Mouse (Mus musculus) MEL (cell line): Measurements from ENCODE around the gene Nlgn1.

ENCODE experiments used
- CTCF ChIP-seq, 3 experiments: IDR thresholded peaks in 2 of 3; conservative IDR thresholded peaks in 1 of 3; 2 replicates each; pipeline ENCODE4 v1.5.1; 2011 to 2012; ENCODE audit warnings: low read length in 3 of 3, low read depth in 2 of 3, mild to moderate bottlenecking in 2 of 3, improper control_type of control experiment in 1 of 3, inconsistent platforms in 1 of 3, mixed read lengths in 1 of 3, moderate library complexity in 1 of 3; ENCODE audit not compliant: control insufficient read depth in 1 of 3, insufficient read depth in 1 of 3, poor library complexity in 1 of 3, severe bottlenecking in 1 of 3
- ELF1 ChIP-seq: IDR thresholded peaks from 2 replicates; pipeline ENCODE4 v1.6.1; 2014; ENCODE audit warnings: low read depth, mild to moderate bottlenecking, inconsistent platforms, low read length, improper control_type of control experiment, moderate library complexity
- EP300 ChIP-seq, 2 experiments: IDR thresholded peaks; 2 replicates each; pipeline ENCODE4 v1.6.1; 2011; ENCODE audit warnings: improper control_type of control experiment in 2 of 2, low read length in 2 of 2, low read depth in 1 of 2, mild to moderate bottlenecking in 1 of 2
- ETS1 ChIP-seq: IDR thresholded peaks from 2 replicates; pipeline ENCODE4 v1.6.1; 2012; ENCODE audit warnings: low read depth, mild to moderate bottlenecking, inconsistent platforms, low read length, improper control_type of control experiment, moderate library complexity
- GABPA ChIP-seq: IDR thresholded peaks from 2 replicates; pipeline ENCODE4 v1.6.1; 2012; ENCODE audit warnings: low read depth, mild to moderate bottlenecking, inconsistent platforms, low read length, improper control_type of control experiment, moderate library complexity
- MAFK ChIP-seq: IDR thresholded peaks from 2 replicates; pipeline ENCODE4 v1.6.1; 2011; ENCODE audit warnings: low read depth, mild to moderate bottlenecking, low read length, improper control_type of control experiment, borderline replicate concordance
- MXI1 ChIP-seq: IDR thresholded peaks from 2 replicates; pipeline ENCODE4 v1.6.1; 2011; ENCODE audit warnings: mild to moderate bottlenecking, low read depth, low read length, improper control_type of control experiment
- POLR2A ChIP-seq, 2 experiments: IDR thresholded peaks; 2 replicates each; pipeline ENCODE4 v1.6.1; 2011 to 2012; ENCODE audit warnings: low read length in 2 of 2, mild to moderate bottlenecking in 2 of 2, control low read depth in 1 of 2, improper control_type of control experiment in 1 of 2, low read depth in 1 of 2, moderate library complexity in 1 of 2; ENCODE audit not compliant: control insufficient read depth in 1 of 2, insufficient read depth in 1 of 2, poor library complexity in 1 of 2
- RCOR1 ChIP-seq: IDR thresholded peaks from 2 replicates; pipeline ENCODE4 v1.6.1; 2012; ENCODE audit warnings: low read depth, mild to moderate bottlenecking, inconsistent platforms, low read length, improper control_type of control experiment
- USF1 ChIP-seq: IDR thresholded peaks from 2 replicates; pipeline ENCODE4 v1.6.1; 2014; ENCODE audit warnings: low read depth, mild to moderate bottlenecking, inconsistent platforms, low read length, improper control_type of control experiment, moderate library complexity
- ZKSCAN1 ChIP-seq: IDR thresholded peaks from 2 replicates; pipeline ENCODE4 v1.6.1; 2012; ENCODE audit warnings: low read depth, mild to moderate bottlenecking, inconsistent platforms, low read length, improper control_type of control experiment, moderate library complexity

- TF ChIP-seq POLR2A (IDR thresholded peaks at IDR 0.05; ENCODE audit: control insufficient read depth in 1 of 2, insufficient read depth in 1 of 2, low read depth in 1 of 2, low read length in 2 of 2, poor library complexity in 1 of 2) = no peak
- peak; percentile 28; the same call in 1 of the 2 replicates for TF ChIP-seq ETS1
- no peak for TF ChIP-seq MAFK
- no peak for TF ChIP-seq CTCF (IDR thresholded peaks at IDR 0.05 in 2 of 3, conservative IDR thresholded peaks at IDR 0.05 in 1 of 3; ENCODE audit: control insufficient read depth in 1 of 3, insufficient read depth in 1 of 3, low read depth in 2 of 3, low read length in 3 of 3, poor library complexity in 1 of 3, severe bottlenecking in 1 of 3)
- peak; percentile 54 to 66; a peak in 3 of 4 replicates for TF ChIP-seq EP300 (IDR thresholded peaks at IDR 0.05; ENCODE audit: low read depth in 1 of 2, low read length in 2 of 2)
- no peak for TF ChIP-seq GABPA
- no peak; the same call in 1 of the 2 replicates for TF ChIP-seq MXI1
- 0 out of 2 replicates have a peak, but pooled peaks have one; percentile 19 for TF ChIP-seq RCOR1
- no peak for TF ChIP-seq ELF1
- TF ChIP-seq ZKSCAN1 = no peak
- no peak for TF ChIP-seq USF1
These were observed 129.6 kb downstream of the Nlgn1 start for GRCm38 (mm10) chr3:26202702-26203101.
